Mouse (Mus musculus) CH12.LX (cell line): ENCODE data around the gene Myo18a.

Experiments used
- BHLHE40 ChIP-seq: IDR thresholded peaks from 2 replicates; pipeline ENCODE4 v1.6.1; 2011; ENCODE audit warnings: mild to moderate bottlenecking, low read depth, low read length, improper control_type of control experiment
- CTCF ChIP-seq, 2 experiments: IDR thresholded peaks in 1 of 2; conservative IDR thresholded peaks in 1 of 2; 2 replicates each; pipeline ENCODE4 v1.5.1; 2011 to 2012; ENCODE audit warnings: low read depth in 2 of 2, low read length in 2 of 2, improper control_type of control experiment in 1 of 2, inconsistent platforms in 1 of 2, mild to moderate bottlenecking in 1 of 2, moderate library complexity in 1 of 2
- E2F4 ChIP-seq: IDR thresholded peaks from 2 replicates; pipeline ENCODE4 v1.6.1; 2011; ENCODE audit warnings: low read depth, low read length, improper control_type of control experiment; ENCODE audit not compliant: insufficient replicate concordance
- ELF1 ChIP-seq: IDR thresholded peaks from 2 replicates; pipeline ENCODE4 v1.6.1; 2014; ENCODE audit warnings: low read depth, mild to moderate bottlenecking, inconsistent platforms, low read length, improper control_type of control experiment
- JUND ChIP-seq: conservative IDR thresholded peaks from 2 replicates; pipeline ENCODE4 v1.6.1; 2011; ENCODE audit warnings: low read depth, low read length, improper control_type of control experiment
- MAX ChIP-seq: IDR thresholded peaks from 2 replicates; pipeline ENCODE4 v1.6.1; 2011; ENCODE audit warnings: low read length, improper control_type of control experiment
- MAZ ChIP-seq: IDR thresholded peaks from 2 replicates; pipeline ENCODE4 v1.6.1; 2012; ENCODE audit warnings: low read depth, mild to moderate bottlenecking, inconsistent platforms, low read length, improper control_type of control experiment, moderate library complexity
- POLR2A ChIP-seq: IDR thresholded peaks from 2 replicates; pipeline ENCODE4 v1.6.1; 2011; ENCODE audit warnings: low read depth, mild to moderate bottlenecking, improper control_type of control experiment, low read length

GRCm38 (mm10) chr11:77867419-77868083, 104.5 kb downstream of the Myo18a start:
- TF ChIP-seq CTCF (conservative IDR thresholded peaks at IDR 0.05 in 1 of 2, IDR thresholded peaks at IDR 0.05 in 1 of 2; ENCODE audit: low read depth in 2 of 2, low read length in 2 of 2) (no peak), JUND (no peak), E2F4 (no peak), MAX (no peak), BHLHE40 (no peak), POLR2A (no peak), MAZ (no peak), ELF1 (no peak)
